Mouse (Mus musculus) neural tube, embryonic 14.5 days (tissue): ENCODE data around the gene 3110082I17Rik. TPM values are rescaled to one million over a fixed set of nuclear protein-coding genes. Genes with fewer than 3 reads are reported as not detected.
A peak's percentile ranks its signal among the peaks of the same experiment; 100 is the strongest.

Source experiments
- ATAC-seq: fragments of 200-750 bp; cut with Nextera tagmentation; 2 replicates; pipeline ENCODE4 v1.8.0; 2017; ENCODE audit warnings: low read depth, mild to moderate bottlenecking, moderate TSS enrichment, moderate library complexity
- H3K27ac ChIP-seq: fragments of 300-500 bp; sonication (generic); 2 replicates; pipeline ENCODE4 v1.5.1; 2014; ENCODE audit warnings: low read depth, mild to moderate bottlenecking, control low read depth, low read length, moderate library complexity, mixed read lengths
- H3K27me3 ChIP-seq: fragments of 300-500 bp; sonication (generic); 2 replicates; pipeline ENCODE4 v1.6.1; 2014; ENCODE audit warnings: low read length; ENCODE audit not compliant: control insufficient read depth, insufficient read depth
- H3K36me3 ChIP-seq: fragments of 300-500 bp; sonication (generic); 2 replicates; pipeline ENCODE4 v1.6.1; 2014; ENCODE audit warnings: low read length, mixed read lengths; ENCODE audit not compliant: control insufficient read depth, insufficient read depth
- H3K4me1 ChIP-seq: fragments of 300-500 bp; sonication (generic); 2 replicates; pipeline ENCODE4 v1.6.1; 2014; ENCODE audit warnings: low read length; ENCODE audit not compliant: control insufficient read depth, insufficient read depth
- H3K4me2 ChIP-seq: fragments of 300-500 bp; sonication (generic); 2 replicates; pipeline ENCODE4 v1.6.1; 2014; ENCODE audit warnings: mild to moderate bottlenecking, low read depth, low read length, control low read depth
- H3K4me3 ChIP-seq: fragments of 300-500 bp; sonication (generic); 2 replicates; pipeline ENCODE4 v1.5.1; 2014; ENCODE audit warnings: low read depth, low read length, control low read depth, mixed read lengths
- H3K9ac ChIP-seq: fragments of 300-500 bp; sonication (generic); replicated peaks from 2 replicates; pipeline ENCODE4 v1.6.1; 2014; ENCODE audit warnings: low read depth, mild to moderate bottlenecking, control low read depth, low read length, mixed read lengths
- H3K9me3 ChIP-seq: fragments of 300-500 bp; sonication (generic); 2 replicates; pipeline ENCODE4 v1.6.1; 2016; ENCODE audit warnings: low read length; ENCODE audit not compliant: control insufficient read depth
- WGBS: fragments of 180-500 bp; shearing (Covaris S2); extraction: QIAGEN DNeasy Blood & Tissue Kit; methylation state at CpG from one replicate; pipeline ENCODE4 v1.1.7; 2014; 5-methylcytosine and 5-hydroxymethylcytosine counted together
- polyA plus RNA-seq: library from polyadenylated mRNA; unstranded; fragments of >200 nt; fragmentation: Nextera tagmentation; extraction: Ambion mirVana; gene quantifications from 2 replicates; pipeline ENCODE4 v1.2.1, GENCODE M21; 2014

3110082I17Rik gene
- polyA plus RNA-seq, 1 experiment from 2014 or later = 11.7 TPM

DNA sequence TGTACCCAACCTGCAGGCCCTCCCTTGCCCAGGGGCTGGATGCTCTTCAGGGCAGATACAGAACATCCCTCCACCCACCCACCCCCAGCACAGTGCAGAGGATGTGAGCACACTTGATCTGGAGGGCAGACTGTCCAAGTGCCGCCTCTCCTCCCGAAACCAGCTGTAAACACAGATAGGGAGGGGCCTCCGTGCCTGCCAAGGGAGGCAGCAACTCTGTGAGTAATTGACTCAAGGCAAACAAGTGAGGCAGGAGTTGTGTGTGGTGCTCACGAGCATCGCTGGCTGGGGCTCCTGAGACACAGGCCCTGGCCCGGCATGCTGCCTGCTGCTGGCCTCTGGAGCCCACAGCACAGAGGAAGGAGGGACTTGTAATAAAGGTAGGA lies 70.7 kb downstream of the 3110082I17Rik start:
- no peaks in the 10 kb centered on the region for H3K27me3 ChIP-seq
- no peak overlapping the region for H3K4me3 ChIP-seq
- WGBS = 22% methylated on average over 6 of the region's 6 CpGs
- H3K36me3 ChIP-seq = no peaks in the 10 kb centered on the region
- H3K9me3 ChIP-seq = no peaks in the 10 kb centered on the region
- no peak overlapping the region for H3K4me2 ChIP-seq
- peak overlapping the region; percentile 66; the same call in 1 of the 2 replicates for H3K27ac ChIP-seq
- peak; percentile 36; the same call in 1 of the 2 replicates for ATAC-seq
- peaks cover 17% of the 10 kb centered on the region for H3K4me1 ChIP-seq
- no peak overlapping the region for H3K9ac ChIP-seq

DNA sequence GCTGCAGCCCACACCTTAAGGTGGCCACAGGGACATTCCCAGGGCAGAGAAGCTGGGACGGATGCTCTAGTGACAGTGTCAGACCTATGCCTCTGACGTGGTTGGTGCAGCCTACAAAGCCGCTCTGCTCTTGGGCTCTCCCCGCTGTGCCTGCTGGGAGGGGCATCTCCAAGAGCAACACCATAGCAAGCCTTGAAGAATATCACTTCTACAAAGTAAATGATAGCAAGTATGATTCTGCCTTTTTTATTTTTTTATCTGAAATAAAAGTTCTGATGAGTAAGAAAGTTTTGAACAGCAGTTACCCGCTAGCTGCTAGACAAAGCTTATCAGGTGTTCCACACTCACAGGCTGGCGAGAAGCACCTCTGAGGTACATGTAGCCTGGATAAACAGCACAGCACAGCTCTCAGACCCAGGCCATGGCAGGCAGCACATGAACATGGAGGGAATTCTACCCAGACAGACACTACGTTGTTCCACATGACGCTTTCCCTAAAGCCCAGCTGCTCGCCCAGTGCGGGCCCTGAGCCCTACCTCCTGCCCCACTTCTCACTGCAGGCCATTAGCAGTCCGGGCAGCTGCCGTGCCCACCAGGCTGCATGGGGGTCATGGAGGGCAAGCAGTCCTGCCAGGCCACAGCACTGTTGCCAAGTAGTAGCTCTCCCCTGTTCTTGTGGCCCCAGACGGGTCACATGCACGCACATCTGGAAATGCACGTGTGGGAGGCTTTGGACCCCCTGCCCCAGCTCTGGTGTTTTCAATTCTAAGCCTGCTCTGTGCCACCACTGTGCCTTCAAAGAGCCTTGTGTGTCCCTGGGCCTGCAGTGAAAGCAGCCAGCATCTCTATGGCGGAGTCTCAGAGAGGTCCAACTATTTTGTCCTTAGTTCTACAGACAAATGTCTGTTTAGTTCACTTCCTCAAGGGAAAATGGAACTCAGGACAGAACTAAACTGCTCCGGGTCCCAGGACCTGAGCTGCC lies 71.3 kb downstream of the 3110082I17Rik start:
- H3K4me3 ChIP-seq = no peak overlapping the region
- H3K4me1 ChIP-seq = peaks cover 17% of the 10 kb centered on the region
- no peak overlapping the region for H3K9ac ChIP-seq
- H3K9me3 ChIP-seq = no peaks in the 10 kb centered on the region
- no peaks in the 10 kb centered on the region for H3K36me3 ChIP-seq
- peak overlapping the region; percentile 66 for H3K27ac ChIP-seq
- H3K4me2 ChIP-seq = no peak overlapping the region
- H3K27me3 ChIP-seq = no peaks in the 10 kb centered on the region
- 69% methylated on average over 17 of the region's 17 CpGs for WGBS
- ATAC-seq = 0 out of 2 replicates have a peak, but pooled peaks have one; percentile 8

DNA sequence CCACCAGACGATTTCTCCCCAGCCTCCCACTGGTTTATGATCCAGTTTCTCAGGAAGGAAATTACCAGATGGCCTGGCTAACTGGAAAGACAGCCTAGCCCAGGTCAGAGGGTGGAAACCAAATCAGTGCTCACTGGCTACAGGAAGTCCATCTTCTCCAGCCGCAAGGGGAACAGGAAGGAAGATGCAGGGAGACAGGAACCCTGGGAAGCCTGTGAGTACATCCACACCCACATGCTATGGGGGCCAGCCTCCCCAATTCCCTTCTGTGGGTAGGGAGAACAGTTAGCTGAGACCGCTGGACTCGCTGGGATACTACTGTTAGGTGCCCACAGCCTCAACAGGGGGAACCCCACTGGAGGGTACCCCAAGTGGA lies 72.1 kb downstream of the 3110082I17Rik start:
- H3K4me1 ChIP-seq = peaks cover 17% of the 10 kb centered on the region
- no peaks in the 10 kb centered on the region for H3K9me3 ChIP-seq
- no peaks in the 10 kb centered on the region for H3K36me3 ChIP-seq
- no peak for ATAC-seq
- H3K9ac ChIP-seq = no peak overlapping the region
- 0 out of 2 replicates have a peak overlapping the region, but pooled peaks have one; percentile 6 for H3K27ac ChIP-seq
- no peak overlapping the region for H3K4me2 ChIP-seq
- no peaks in the 10 kb centered on the region for H3K27me3 ChIP-seq
- WGBS = 53% methylated on average over 4 of the region's 4 CpGs
- no peak overlapping the region for H3K4me3 ChIP-seq

DNA sequence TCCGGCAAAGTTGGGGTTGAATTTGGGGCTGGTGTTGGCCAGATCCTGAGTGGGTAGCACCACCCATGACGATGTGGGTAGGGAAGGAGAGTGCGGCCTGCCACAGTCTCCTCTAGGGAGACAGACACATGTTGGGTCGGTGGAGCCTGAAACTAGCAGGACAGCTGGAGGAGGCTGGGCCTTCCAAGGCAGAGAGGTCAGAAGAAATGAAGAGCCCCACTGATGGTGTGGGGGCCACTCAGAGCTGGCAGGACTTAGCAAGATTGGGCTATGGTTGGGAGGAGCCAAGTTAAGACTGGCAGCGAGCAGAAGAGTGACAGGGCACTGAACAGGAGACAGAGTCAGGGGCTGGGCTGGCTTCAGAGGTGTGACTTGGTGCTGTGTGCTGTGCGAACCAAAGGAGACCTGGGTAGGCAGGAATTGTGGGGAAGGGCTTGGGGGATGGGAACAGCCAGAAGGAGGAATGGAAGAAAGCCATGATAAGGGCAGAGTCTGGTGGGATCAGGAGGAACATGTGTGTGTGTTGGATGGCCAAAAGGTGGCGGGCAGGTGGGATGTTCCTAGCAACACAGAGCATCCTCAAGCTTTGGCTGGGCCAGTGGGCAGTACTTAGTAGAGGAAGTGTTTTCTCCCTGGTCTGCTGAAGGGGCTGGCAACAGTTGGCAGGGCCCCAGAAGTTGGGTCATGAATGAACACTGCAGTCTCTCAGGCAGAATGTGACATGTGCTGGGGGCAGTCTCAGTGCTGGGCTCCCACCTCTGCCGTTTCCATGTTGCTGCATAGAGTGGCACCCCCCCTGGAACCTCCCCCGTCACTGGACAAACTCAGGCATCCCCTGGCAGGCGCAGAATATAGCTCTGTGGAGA lies 72.8 kb downstream of the 3110082I17Rik start:
- H3K27me3 ChIP-seq = no peaks in the 10 kb centered on the region
- H3K9ac ChIP-seq = no peak overlapping the region
- no peak for ATAC-seq
- WGBS = 73% methylated on average over 10 of the region's 10 CpGs
- no peak overlapping the region for H3K4me3 ChIP-seq
- no peaks in the 10 kb centered on the region for H3K9me3 ChIP-seq
- peaks cover 17% of the 10 kb centered on the region for H3K4me1 ChIP-seq
- H3K27ac ChIP-seq = 0 out of 2 replicates have a peak overlapping the region, but pooled peaks have one; percentile 6
- no peak overlapping the region for H3K4me2 ChIP-seq
- H3K36me3 ChIP-seq = no peaks in the 10 kb centered on the region

DNA sequence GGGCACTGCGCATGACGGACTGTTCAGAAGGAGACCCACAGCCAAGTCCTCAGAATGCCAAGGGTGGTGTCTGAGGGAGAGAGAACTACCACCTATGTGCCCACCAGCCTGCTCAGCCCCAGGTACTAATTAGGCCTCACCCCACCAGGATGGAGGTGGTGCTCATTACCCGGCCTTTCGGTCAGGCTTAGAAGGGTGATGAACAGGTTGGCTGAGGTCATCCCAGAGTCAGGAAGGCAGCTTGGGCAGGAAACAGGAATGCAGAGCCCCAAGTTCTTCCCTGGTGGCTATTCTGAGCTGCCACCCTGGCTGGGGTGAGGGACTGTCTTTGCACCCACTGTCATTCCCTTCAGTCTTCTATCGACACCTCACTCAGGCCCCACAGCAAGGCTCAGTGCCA lies 74.3 kb downstream of the 3110082I17Rik start:
- Histone ChIP-seq H3K9me3 (no peaks in the 10 kb centered on the region), H3K27ac (no peak overlapping the region), H3K27me3 (no peaks in the 10 kb centered on the region), H3K9ac (no peak overlapping the region), H3K4me2 (no peak overlapping the region), H3K4me1 (peaks cover 17% of the 10 kb centered on the region), H3K4me3 (no peak overlapping the region), H3K36me3 (no peaks in the 10 kb centered on the region)
- WGBS = 94% methylated on average over 5 of the region's 5 CpGs
- no peak for ATAC-seq

DNA sequence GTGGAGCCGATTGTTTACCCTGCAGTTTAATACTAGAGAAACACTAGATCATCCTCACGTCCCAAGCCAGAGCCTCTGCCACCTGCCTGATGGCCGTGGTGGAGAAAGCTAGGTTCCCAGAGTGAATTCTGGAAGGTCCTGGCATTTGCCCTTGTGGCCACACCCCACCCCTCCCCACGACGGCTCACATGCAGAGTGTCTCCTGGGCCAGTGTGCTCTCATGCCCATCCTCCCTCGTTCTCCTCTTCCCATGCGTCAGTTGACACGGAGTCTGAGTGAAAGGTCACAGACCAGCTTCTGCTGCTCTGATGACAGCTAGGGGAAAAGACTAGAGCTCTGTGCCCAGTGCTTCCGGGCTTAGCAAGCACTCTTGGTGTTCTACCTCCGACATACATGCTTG lies 75.8 kb downstream of the 3110082I17Rik start:
- H3K4me1 ChIP-seq = peaks cover 21% of the 10 kb centered on the region
- H3K27ac ChIP-seq = no peak overlapping the region
- no peak overlapping the region for H3K9ac ChIP-seq
- no peak overlapping the region for H3K4me3 ChIP-seq
- no peak overlapping the region for H3K4me2 ChIP-seq
- no peak for ATAC-seq
- no peaks in the 10 kb centered on the region for H3K9me3 ChIP-seq
- WGBS = 79% methylated on average over 10 of the region's 10 CpGs
- no peaks in the 10 kb centered on the region for H3K36me3 ChIP-seq
- H3K27me3 ChIP-seq = no peaks in the 10 kb centered on the region

DNA sequence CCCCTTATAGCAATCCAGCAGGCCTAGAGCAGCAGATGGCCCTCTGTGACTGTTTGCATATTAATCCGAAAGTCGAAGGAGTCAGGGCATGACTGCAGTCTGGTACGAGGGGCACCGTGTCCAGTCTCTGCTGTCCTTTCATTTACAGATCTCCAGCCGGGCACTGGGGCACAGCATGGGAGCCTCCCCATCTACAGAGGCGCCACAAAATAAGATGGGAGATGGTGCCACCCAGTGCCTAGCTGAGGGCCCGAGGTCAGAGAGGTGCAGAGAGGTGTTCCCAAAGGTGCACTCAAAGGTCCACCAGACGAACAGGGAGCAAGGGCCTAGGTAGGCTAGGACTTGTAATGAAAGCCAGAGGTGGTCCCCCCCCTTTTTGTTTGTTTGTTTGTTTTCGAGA lies 77.1 kb downstream of the 3110082I17Rik start:
- no peaks in the 10 kb centered on the region for H3K27me3 ChIP-seq
- H3K27ac ChIP-seq = peak overlapping the region; percentile 45; the same call in 1 of the 2 replicates
- ATAC-seq = no peak
- H3K9me3 ChIP-seq = no peaks in the 10 kb centered on the region
- WGBS = 76% methylated on average over 9 of the region's 9 CpGs
- H3K36me3 ChIP-seq = no peaks in the 10 kb centered on the region
- no peak overlapping the region for H3K4me3 ChIP-seq
- no peak overlapping the region for H3K4me2 ChIP-seq
- 0 out of 2 replicates have a peak overlapping the region, but pooled peaks have one; percentile 13 for H3K9ac ChIP-seq
- H3K4me1 ChIP-seq = peaks cover 13% of the 10 kb centered on the region

DNA sequence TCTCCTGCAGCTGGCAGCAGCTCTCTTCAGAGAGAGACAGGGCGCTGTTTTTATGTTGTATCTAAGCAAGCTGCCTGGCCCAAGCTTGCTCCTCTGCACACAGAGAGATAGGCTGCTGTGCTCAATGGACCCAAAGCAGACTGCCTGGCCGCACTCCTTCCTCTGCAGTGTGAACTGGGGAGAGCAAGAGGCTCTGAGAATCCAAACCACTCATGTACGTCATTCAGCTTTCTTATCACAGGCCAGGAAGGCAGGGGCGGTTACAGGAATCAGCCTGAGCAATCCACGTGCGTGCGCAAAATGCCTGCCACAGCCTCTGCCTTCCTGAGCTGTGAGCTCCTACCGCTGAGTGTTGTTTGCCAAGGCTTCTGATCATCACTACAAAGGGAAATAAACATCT lies 77.6 kb downstream of the 3110082I17Rik start:
- WGBS = 62% methylated on average over 8 of the region's 8 CpGs
- Histone ChIP-seq H3K4me3 (no peak overlapping the region), H3K9ac (0 out of 2 replicates have a peak overlapping the region, but pooled peaks have one; percentile 13), H3K27ac (peak overlapping the region; percentile 45), H3K36me3 (no peaks in the 10 kb centered on the region), H3K4me1 (peaks cover 9% of the 10 kb centered on the region), H3K9me3 (no peaks in the 10 kb centered on the region), H3K27me3 (no peaks in the 10 kb centered on the region), H3K4me2 (no peak overlapping the region)
- ATAC-seq = no peak
